Mouse (Mus musculus): ENCODE measurements around the gene Usp38.

Gene Usp38

DNA sequence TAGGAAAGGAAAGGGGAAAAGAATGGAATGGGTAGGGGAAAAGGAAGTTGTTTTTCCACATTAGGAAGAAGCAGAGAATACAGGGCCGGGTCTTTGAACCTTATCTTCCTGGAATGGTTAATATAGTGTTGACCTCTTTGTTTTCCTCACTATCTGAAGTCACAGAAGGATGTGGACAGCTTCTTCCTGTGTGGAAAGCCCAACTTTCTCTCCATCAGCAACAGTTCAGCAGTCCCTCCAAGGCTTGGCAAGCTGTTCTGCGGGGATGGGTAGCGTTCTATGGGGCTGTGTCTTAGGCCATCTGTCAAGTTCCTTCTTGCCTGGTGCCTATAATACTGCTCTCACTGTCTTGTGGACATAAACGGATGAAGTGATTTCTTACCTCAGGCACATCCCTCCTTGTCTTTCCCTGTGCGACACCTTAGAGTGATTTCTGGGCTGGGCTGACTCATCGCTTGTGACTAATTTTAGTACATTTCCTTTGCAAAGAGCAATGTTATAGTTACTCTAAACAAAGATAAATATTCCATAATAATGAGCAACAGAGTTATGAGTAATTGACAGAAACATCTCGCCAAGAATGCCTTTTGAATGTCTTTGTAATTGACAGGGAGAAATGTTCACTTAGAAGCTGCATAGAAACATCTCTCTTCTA, 52.7 kb downstream of the Usp38 start:
- DNase-seq (ENCODE audit: low spot score), result no peak

DNA sequence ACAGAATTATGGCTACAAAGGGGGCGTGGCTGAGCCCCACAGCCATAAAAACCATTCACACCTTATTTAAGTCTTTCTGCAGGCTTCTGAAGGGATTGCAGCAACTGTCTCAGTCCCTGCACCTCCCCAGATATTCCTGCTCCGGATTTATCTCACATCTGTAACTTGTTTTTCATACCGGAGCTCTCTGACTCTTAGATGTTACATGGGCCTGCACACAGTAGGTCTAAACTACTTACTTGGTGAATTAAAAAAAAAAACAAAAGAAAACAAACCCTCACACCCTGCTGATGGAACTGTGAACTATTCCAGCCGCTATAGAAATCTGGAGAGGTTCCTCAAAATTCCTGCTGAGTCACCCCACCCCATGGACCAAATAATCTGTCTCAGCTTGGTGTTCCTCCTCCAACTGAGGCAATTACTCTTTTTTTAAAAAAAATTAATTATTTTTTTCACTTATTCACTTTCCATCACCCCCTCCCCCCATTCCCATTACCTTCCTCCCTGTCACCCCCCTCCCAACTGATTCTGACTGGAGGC, 53.6 kb downstream of the Usp38 start:
- DNase-seq (ENCODE audit: low spot score), result no peak

DNA sequence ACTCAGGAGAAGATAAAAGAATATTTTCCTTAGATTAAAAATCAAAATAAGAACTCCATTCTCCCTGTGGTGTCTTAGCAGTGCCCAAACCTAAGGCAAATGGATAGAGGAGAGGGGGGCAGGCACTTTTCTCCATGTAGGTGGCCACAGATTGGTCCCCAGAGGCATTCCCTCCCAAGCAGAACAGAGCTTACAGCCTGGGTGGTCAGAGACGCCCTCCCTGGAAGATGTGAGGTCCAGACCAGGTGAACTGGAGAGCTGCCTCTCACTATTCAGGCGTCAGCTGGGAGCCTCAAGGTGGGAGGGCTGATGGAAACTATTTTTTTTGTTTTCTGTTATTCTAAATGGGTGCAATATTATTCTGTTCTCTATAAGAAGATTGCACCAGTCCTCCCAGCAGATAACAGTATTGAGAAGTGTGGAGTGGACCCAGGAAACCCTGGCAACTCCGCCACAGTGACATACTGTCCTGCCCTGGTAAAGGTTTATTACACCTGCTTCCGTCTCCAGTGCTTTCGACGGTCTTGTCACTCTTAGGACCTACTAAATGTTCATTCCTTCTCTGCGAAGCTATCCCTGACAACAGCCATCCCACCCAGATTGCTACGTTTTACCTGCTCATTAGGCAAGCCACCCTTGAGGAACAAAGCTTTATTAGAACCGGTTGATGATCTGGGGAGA, 55.0 kb downstream of the Usp38 start:
- no peak for DNase-seq (ENCODE audit: low spot score)

- DNase-seq (ENCODE audit: low spot score), result no peak
Measured at GRCm38 (mm10) chr8:80957776-80958175, 57.0 kb downstream of the Usp38 start.

- DNase-seq (ENCODE audit: low spot score), result no peak
Measured at GRCm38 (mm10) chr8:80952973-80953372, 61.8 kb downstream of the Usp38 start.

GRCm38 (mm10) chr8:80952235-80952915, 62.4 kb downstream of the Usp38 start:
- DNase-seq (ENCODE audit: low spot score), result no peak

DNA sequence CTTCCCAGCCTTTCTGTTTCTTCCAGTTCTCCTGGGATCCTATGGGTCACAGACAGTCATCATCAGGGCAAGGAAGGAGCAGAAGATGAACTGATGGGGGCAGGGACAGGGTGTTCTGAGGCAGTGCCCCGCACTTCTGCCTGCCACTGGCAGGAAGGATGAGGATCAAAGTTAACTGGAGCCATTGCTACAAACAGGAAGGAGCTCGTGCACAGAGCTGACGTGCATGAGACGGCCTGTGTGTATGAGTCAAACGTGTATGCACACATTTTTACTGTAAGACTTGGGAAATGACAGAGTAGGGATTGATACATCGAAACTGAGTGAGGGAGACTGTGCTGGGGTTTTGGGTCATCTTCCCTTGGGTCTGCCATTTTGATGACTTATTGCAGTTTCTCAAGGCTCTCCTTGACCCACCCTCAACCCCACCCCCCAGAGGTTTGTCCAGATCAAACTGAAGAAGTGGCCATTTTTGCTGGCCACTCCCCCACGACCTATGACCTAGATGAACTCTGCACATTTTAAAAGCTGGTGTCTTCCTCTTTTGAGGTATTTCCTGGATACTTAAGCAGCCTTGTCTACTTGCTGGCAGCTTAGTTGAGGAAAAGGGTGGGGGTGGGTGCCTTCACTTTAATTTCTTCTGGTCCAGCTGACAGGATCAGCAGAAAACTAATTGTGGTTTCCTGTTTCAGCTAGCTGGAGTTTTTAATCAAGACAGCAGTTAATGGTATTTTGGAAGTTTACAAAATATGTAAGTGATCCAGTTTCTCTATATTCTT, 66.1 kb downstream of the Usp38 start:
- DNase-seq (ENCODE audit: low spot score), result no peak

- DNase-seq (ENCODE audit: low spot score), result no peak
Measured at GRCm38 (mm10) chr8:80943742-80944141, 71.0 kb downstream of the Usp38 start.

DNA sequence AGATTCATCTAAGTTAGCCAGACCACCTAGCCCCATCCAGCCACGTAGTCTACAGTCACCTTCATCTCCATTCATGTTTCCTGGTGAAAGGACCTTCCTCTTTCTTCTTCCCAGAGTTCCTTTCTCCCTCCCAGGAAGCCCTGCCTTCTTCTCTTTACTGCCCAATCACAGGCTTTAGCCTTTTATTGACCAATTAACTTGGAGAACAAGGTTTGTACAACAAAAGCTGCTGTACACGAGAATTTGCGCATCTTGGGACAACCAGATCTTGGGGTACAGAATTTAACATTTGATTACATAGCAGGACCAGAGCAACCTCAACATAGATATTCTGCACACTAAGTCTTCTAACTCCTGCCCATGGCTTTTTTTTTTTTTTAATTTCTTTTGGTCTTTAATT, 73.1 kb downstream of the Usp38 start:
- no peak for DNase-seq (ENCODE audit: low spot score)

GRCm38 (mm10) chr8:80937814-80938650, 76.7 kb downstream of the Usp38 start:
- DNase-seq (ENCODE audit: low spot score), result no peak

Data from urinary bladder, postnatal 10 days (tissue).